7 mouse cellular contexts compared by ENCODE assay signal in the genomic region with DNA sequence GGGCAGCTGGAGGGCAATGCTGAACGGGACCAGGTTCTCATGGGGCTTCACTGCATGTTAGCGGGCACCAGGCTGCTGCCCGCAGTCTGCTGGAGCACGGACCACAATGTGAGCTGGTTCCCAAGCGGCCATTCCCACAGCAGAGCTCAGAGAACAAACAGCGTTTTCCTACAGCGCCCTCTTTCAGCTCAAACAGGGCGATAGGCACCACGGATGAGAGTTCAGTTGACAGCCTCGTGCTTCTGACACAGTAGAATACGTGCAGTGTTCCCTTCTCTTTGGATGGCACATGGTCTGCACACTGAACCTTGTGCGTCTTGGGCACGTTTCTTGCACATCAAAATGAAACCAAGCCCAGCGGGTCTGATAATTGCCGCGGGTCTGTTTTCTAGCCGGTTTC.
DNase-seq lines count a peak whose midpoint lies in the region; ATAC-seq and TF ChIP-seq lines count a peak whose summit lies in the region.

No protein-coding gene starts in this region.

- DNase-seq in CH12.LX (ENCODE audit: extremely low read depth): no peak
- peak; percentile 24 for DNase-seq in embryo, embryonic 10.5 days (ENCODE audit: low spot score)

- 56% methylated on average over 17 of the region's 17 CpGs for WGBS in hindbrain, embryonic 13.5 days
- 43% methylated on average over 17 of the region's 17 CpGs for WGBS in limb, embryonic 15.5 days
- 46% methylated on average over 17 of the region's 17 CpGs for WGBS in neural tube, embryonic 14.5 days

- no peak for TF ChIP-seq POLR2A in CH12.LX (IDR thresholded peaks at IDR 0.05; ENCODE audit: low read depth, low read length)

- TF ChIP-seq CTCF in CH12.LX (conservative IDR thresholded peaks at IDR 0.05 in 1 of 2, IDR thresholded peaks at IDR 0.05 in 1 of 2; ENCODE audit: low read depth in 2 of 2, low read length in 2 of 2) (no peak; a peak in 1 of 4 replicates), E14TG2a.4 (conservative IDR thresholded peaks at IDR 0.05; ENCODE audit: low read length) (no peak)

- H3K36me3 ChIP-seq in CH12.LX (replicated peaks in 1 of 2; ENCODE audit: control insufficient read depth in 1 of 2, insufficient read depth in 1 of 2, low read length in 1 of 2) (no peaks in the 10 kb centered on the region), E14TG2a.4 (ENCODE audit: insufficient read depth, low read length) (no peaks in the 10 kb centered on the region)
- no peaks in the 10 kb centered on the region for H3K36me3 ChIP-seq in hindbrain, embryonic 13.5 days
- no peaks in the 10 kb centered on the region for H3K36me3 ChIP-seq in limb, embryonic 15.5 days
- no peaks in the 10 kb centered on the region for H3K36me3 ChIP-seq in neural tube, embryonic 14.5 days (ENCODE audit: control insufficient read depth, insufficient read depth, low read length)

- no peak; the same call in 1 of the 2 replicates for TF ChIP-seq RAD21 in CH12.LX (IDR thresholded peaks at IDR 0.05; ENCODE audit: low read depth, low read length)

- peak overlapping the region in 2 of 3 experiments; percentile 7 to 21 for H3K4me3 ChIP-seq in CH12.LX (replicated peaks in 1 of 3; ENCODE audit: low read depth in 2 of 3, low read length in 2 of 3, poor library complexity in 1 of 3)
- H3K4me3 ChIP-seq in E14TG2a.4 (replicated peaks; ENCODE audit: low read length): peak overlapping the region; percentile 55
- peak overlapping the region; percentile 22 for H3K4me3 ChIP-seq in hindbrain, embryonic 13.5 days
- peak overlapping the region; percentile 33 for H3K4me3 ChIP-seq in limb, embryonic 15.5 days
- peak overlapping the region; percentile 20 for H3K4me3 ChIP-seq in neural tube, embryonic 14.5 days (ENCODE audit: low read depth, low read length)

- in situ Hi-C loops in CH12.LX (cut with MboI; ENCODE audit: low pct_ligation_motif_present, low pct_unique_long_range_greater_than_20kb, low sequenced_read_pairs): no loop called here

- H3K4me1 ChIP-seq in CH12.LX (ENCODE audit: control insufficient read depth in 1 of 2, insufficient read depth in 2 of 2): peaks cover 0 to 8% of the 10 kb centered on the region in 2 experiments; a peak in 2 of 4 replicates
- peaks cover 15% of the 10 kb centered on the region for H3K4me1 ChIP-seq in E14TG2a.4 (replicated peaks; ENCODE audit: low read depth, low read length)
- H3K4me1 ChIP-seq in hindbrain, embryonic 13.5 days (replicated peaks): peaks cover 18% of the 10 kb centered on the region
- H3K4me1 ChIP-seq in limb, embryonic 15.5 days: peaks cover 18% of the 10 kb centered on the region
- H3K4me1 ChIP-seq in neural tube, embryonic 14.5 days (ENCODE audit: control insufficient read depth, insufficient read depth, low read length): no peaks in the 10 kb centered on the region

- no peaks in the 10 kb centered on the region for H3K9me3 ChIP-seq in CH12.LX (replicated peaks; ENCODE audit: low read length)
- peaks cover 10% of the 10 kb centered on the region for H3K9me3 ChIP-seq in E14TG2a.4 (ENCODE audit: low read length)
- H3K9me3 ChIP-seq in hindbrain, embryonic 13.5 days: no peaks in the 10 kb centered on the region
- H3K9me3 ChIP-seq in limb, embryonic 15.5 days: no peaks in the 10 kb centered on the region
- H3K9me3 ChIP-seq in neural tube, embryonic 14.5 days (ENCODE audit: control insufficient read depth, low read length): no peaks in the 10 kb centered on the region

- peak; percentile 55 for ATAC-seq in hindbrain, embryonic 13.5 days (ENCODE audit: low FRiP score)
- no peak for ATAC-seq in limb, embryonic 15.5 days (ENCODE audit: insufficient number of reproducible peaks, low FRiP score, low TSS enrichment, low read depth)
- ATAC-seq in neural tube, embryonic 14.5 days (ENCODE audit: low read depth): peak; percentile 46; the same call in 1 of the 2 replicates
- ATAC-seq in inflammation-experienced regulatory T-cells, adult 6 months: no peak

- no peak for TF ChIP-seq EP300 in CH12.LX (IDR thresholded peaks at IDR 0.05; ENCODE audit: low read length)

- no peak overlapping the region for H3K9ac ChIP-seq in CH12.LX (ENCODE audit: insufficient read depth, low read depth)
- H3K9ac ChIP-seq in hindbrain, embryonic 13.5 days: peak overlapping the region; percentile 55
- H3K9ac ChIP-seq in limb, embryonic 15.5 days: no peak overlapping the region
- no peak overlapping the region for H3K9ac ChIP-seq in neural tube, embryonic 14.5 days (replicated peaks; ENCODE audit: low read depth, low read length)

- H3K27me3 ChIP-seq in CH12.LX (replicated peaks): peaks cover 1% of the 10 kb centered on the region
- H3K27me3 ChIP-seq in E14TG2a.4 (ENCODE audit: insufficient read depth, low read length): peaks cover 15% of the 10 kb centered on the region
- no peaks in the 10 kb centered on the region for H3K27me3 ChIP-seq in hindbrain, embryonic 13.5 days
- H3K27me3 ChIP-seq in limb, embryonic 15.5 days: no peaks in the 10 kb centered on the region
- H3K27me3 ChIP-seq in neural tube, embryonic 14.5 days (ENCODE audit: control insufficient read depth, insufficient read depth, low read length): no peaks in the 10 kb centered on the region

- no peak overlapping the region for H3K27ac ChIP-seq in CH12.LX (ENCODE audit: insufficient read depth, low read depth)
- peak overlapping the region; percentile 66; the same call in 1 of the 2 replicates for H3K27ac ChIP-seq in hindbrain, embryonic 13.5 days
- H3K27ac ChIP-seq in limb, embryonic 15.5 days: peak overlapping the region; percentile 48
- peak overlapping the region; percentile 60; the same call in 1 of the 2 replicates for H3K27ac ChIP-seq in neural tube, embryonic 14.5 days (ENCODE audit: low read depth, low read length)

- dilution Hi-C loops in CH12.LX (cut with MboI; ENCODE audit: extremely low pct_ligation_motif_present, extremely low pct_unique_long_range_greater_than_20kb, low sequenced_read_pairs): no loop called here

- no peaks in the 10 kb centered on the region for H3K79me2 ChIP-seq in CH12.LX (replicated peaks; ENCODE audit: control insufficient read depth, extremely low read depth, insufficient read depth, poor library complexity, severe bottlenecking)

- peak overlapping the region; percentile 13 for H3K4me2 ChIP-seq in CH12.LX (ENCODE audit: insufficient read depth, low read depth, poor library complexity, severe bottlenecking)
- peak overlapping the region; percentile 50 for H3K4me2 ChIP-seq in hindbrain, embryonic 13.5 days
- H3K4me2 ChIP-seq in limb, embryonic 15.5 days: peak overlapping the region; percentile 51
- H3K4me2 ChIP-seq in neural tube, embryonic 14.5 days (ENCODE audit: low read depth, low read length): peak overlapping the region; percentile 28

TF ChIP-seq in CH12.LX, 34 proteins besides CTCF, POLR2A, EP300 and RAD21:
- no peak for TF ChIP-seq PAX5 (IDR thresholded peaks at IDR 0.05; ENCODE audit: low read length)
- TF ChIP-seq ZKSCAN1 (IDR thresholded peaks at IDR 0.05; ENCODE audit: borderline replicate concordance, low read depth, low read length): no peak
- no peak for TF ChIP-seq RCOR1 (conservative IDR thresholded peaks at IDR 0.05; ENCODE audit: low read depth, low read length)
- no peak for TF ChIP-seq POLR2AphosphoS2 (IDR thresholded peaks at IDR 0.05; ENCODE audit: low read depth, low read length)
- no peak for TF ChIP-seq SIN3A (IDR thresholded peaks at IDR 0.05; ENCODE audit: low read length)
- TF ChIP-seq MYC (IDR thresholded peaks at IDR 0.05; ENCODE audit: low read depth, low read length): 0 out of 2 replicates have a peak, but pooled peaks have one; percentile 23
- TF ChIP-seq MAX (IDR thresholded peaks at IDR 0.05; ENCODE audit: low read length): 0 out of 2 replicates have a peak, but pooled peaks have one; percentile 21
- TF ChIP-seq UBTF (IDR thresholded peaks at IDR 0.05; ENCODE audit: low read depth, low read length): no peak
- no peak for TF ChIP-seq NELFE (IDR thresholded peaks at IDR 0.05; ENCODE audit: low read depth, low read length)
- TF ChIP-seq MXI1 (IDR thresholded peaks at IDR 0.05; ENCODE audit: low read depth, low read length): no peak
TF ChIP-seq in CH12.LX: peak in this region for 2.

Comparison
In these comparisons a context has a peak if more than half of its experiments do, and no peak if none do; other contexts are left out.
1. ATAC-seq: peak in hindbrain, embryonic 13.5 days (single experiment) and neural tube, embryonic 14.5 days (single experiment); none in limb, embryonic 15.5 days (single experiment) and inflammation-experienced regulatory T-cells, adult 6 months (single experiment).
2. Peak in every context shown above with its lines, with median percentiles within 50 percentile points of each other: H3K4me2 ChIP-seq and H3K4me3 ChIP-seq.